Mouse (Mus musculus) liver, embryonic 12.5 days (tissue): Measurements from ENCODE around the gene Adam30. TPM values are rescaled to one million over a fixed set of nuclear protein-coding genes. Genes with fewer than 3 reads are reported as not detected.

ENCODE experiments used
- ATAC-seq: fragments of 200-750 bp; cut with Nextera tagmentation; 2 replicates; pipeline ENCODE4 v1.8.0; 2017; ENCODE audit warnings: moderate number of reproducible peaks, mild to moderate bottlenecking, moderate library complexity
- H3K27ac ChIP-seq: fragments of 300-500 bp; sonication (generic); 2 replicates; pipeline ENCODE4 v1.5.1; 2016; ENCODE audit warnings: mild to moderate bottlenecking
- H3K27me3 ChIP-seq: fragments of 300-500 bp; sonication (generic); replicated peaks from 2 replicates; pipeline ENCODE4 v1.6.1; 2016; ENCODE audit warnings: mild to moderate bottlenecking, moderate library complexity
- H3K36me3 ChIP-seq: fragments of 300-500 bp; sonication (generic); 2 replicates; pipeline ENCODE4 v1.6.1; 2016; ENCODE audit warnings: mild to moderate bottlenecking, moderate library complexity
- H3K4me1 ChIP-seq: fragments of 300-500 bp; sonication (generic); 2 replicates; pipeline ENCODE4 v1.6.1; 2016
- H3K4me2 ChIP-seq: fragments of 300-500 bp; sonication (generic); 2 replicates; pipeline ENCODE4 v1.6.1; 2016; ENCODE audit warnings: mild to moderate bottlenecking, moderate library complexity
- H3K4me3 ChIP-seq: fragments of 300-500 bp; sonication (generic); 2 replicates; pipeline ENCODE4 v1.5.1; 2016; ENCODE audit warnings: mild to moderate bottlenecking, moderate library complexity
- H3K9ac ChIP-seq: fragments of 300-500 bp; sonication (generic); 2 replicates; pipeline ENCODE4 v1.6.1; 2016; ENCODE audit warnings: mild to moderate bottlenecking, moderate library complexity
- H3K9me3 ChIP-seq: fragments of 300-500 bp; sonication (generic); replicated peaks from 2 replicates; pipeline ENCODE4 v1.6.1; 2016; ENCODE audit warnings: mild to moderate bottlenecking, moderate library complexity
- WGBS: fragments of 180-500 bp; shearing (Covaris S2); methylation state at CpG from one replicate; pipeline ENCODE4 v1.1.7; 2016; ENCODE audit not compliant: insufficient replicate concordance; 5-methylcytosine and 5-hydroxymethylcytosine counted together
- polyA plus RNA-seq: library from polyadenylated mRNA; unstranded; fragments of >200 nt; fragmentation: Nextera tagmentation; extraction: Ambion mirVana; gene quantifications from 2 replicates; pipeline ENCODE4 v1.2.1, GENCODE M21; 2016

The Adam30 gene
- polyA plus RNA-seq, 1 experiment from 2014 or later, result not detected

GRCm38 (mm10) chr3:98147706-98148105, 12.7 kb upstream of the Adam30 start:
- H3K9me3 ChIP-seq, result no peaks in the 10 kb centered on the region
- no peak overlapping the region for H3K27ac ChIP-seq
- H3K27me3 ChIP-seq, result no peaks in the 10 kb centered on the region
- no peaks in the 10 kb centered on the region for H3K4me1 ChIP-seq
- 84% methylated on average over 14 of the region's 14 CpGs for WGBS
- H3K36me3 ChIP-seq, result peaks cover 67% of the 10 kb centered on the region
- H3K4me2 ChIP-seq, result no peak overlapping the region
- H3K4me3 ChIP-seq, result no peak overlapping the region
- no peak overlapping the region for H3K9ac ChIP-seq
- no peak for ATAC-seq

- no peak overlapping the region for H3K9ac ChIP-seq
- H3K4me3 ChIP-seq, result no peak overlapping the region
- H3K36me3 ChIP-seq, result peaks cover 45% of the 10 kb centered on the region
- WGBS, result 82% methylated on average over 11 of the region's 11 CpGs
- H3K27ac ChIP-seq, result no peak overlapping the region
- no peaks in the 10 kb centered on the region for H3K9me3 ChIP-seq
- no peak for ATAC-seq
- H3K4me2 ChIP-seq, result no peak overlapping the region
- H3K27me3 ChIP-seq, result no peaks in the 10 kb centered on the region
- no peaks in the 10 kb centered on the region for H3K4me1 ChIP-seq
Measured at GRCm38 (mm10) chr3:98149881-98150280, 10.5 kb upstream of the Adam30 start.

GRCm38 (mm10) chr3:98151016-98151415, 9.4 kb upstream of the Adam30 start:
- Histone ChIP-seq H3K4me2 (no peak overlapping the region), H3K4me1 (no peaks in the 10 kb centered on the region), H3K27ac (no peak overlapping the region), H3K36me3 (peaks cover 33% of the 10 kb centered on the region), H3K9me3 (no peaks in the 10 kb centered on the region), H3K27me3 (no peaks in the 10 kb centered on the region), H3K4me3 (no peak overlapping the region), H3K9ac (no peak overlapping the region)
- WGBS, result 79% methylated on average over 10 of the region's 10 CpGs
- ATAC-seq, result no peak

GRCm38 (mm10) chr3:98153460-98153859, 7.0 kb upstream of the Adam30 start:
- H3K9me3 ChIP-seq, result no peaks in the 10 kb centered on the region
- H3K27me3 ChIP-seq, result no peaks in the 10 kb centered on the region
- no peak for ATAC-seq
- H3K4me1 ChIP-seq, result no peaks in the 10 kb centered on the region
- H3K27ac ChIP-seq, result no peak overlapping the region
- no peak overlapping the region for H3K4me2 ChIP-seq
- H3K4me3 ChIP-seq, result no peak overlapping the region
- H3K36me3 ChIP-seq, result peaks cover 9% of the 10 kb centered on the region
- no peak overlapping the region for H3K9ac ChIP-seq

- H3K27me3 ChIP-seq, result no peaks in the 10 kb centered on the region
- no peak overlapping the region for H3K4me2 ChIP-seq
- no peaks in the 10 kb centered on the region for H3K4me1 ChIP-seq
- H3K9ac ChIP-seq, result no peak overlapping the region
- ATAC-seq, result no peak
- H3K27ac ChIP-seq, result no peak overlapping the region
- H3K36me3 ChIP-seq, result no peaks in the 10 kb centered on the region
- WGBS, result 44% methylated on average over 4 of the region's 4 CpGs
- H3K4me3 ChIP-seq, result no peak overlapping the region
- H3K9me3 ChIP-seq, result no peaks in the 10 kb centered on the region
Measured at GRCm38 (mm10) chr3:98156158-98156557, 4.3 kb upstream of the Adam30 start.

GRCm38 (mm10) chr3:98157073-98157472, 3.4 kb upstream of the Adam30 start:
- Histone ChIP-seq H3K36me3 (no peaks in the 10 kb centered on the region), H3K9me3 (no peaks in the 10 kb centered on the region), H3K4me2 (no peak overlapping the region), H3K4me1 (no peaks in the 10 kb centered on the region), H3K4me3 (no peak overlapping the region), H3K27me3 (no peaks in the 10 kb centered on the region), H3K9ac (no peak overlapping the region), H3K27ac (no peak overlapping the region)
- no peak for ATAC-seq
- WGBS, result 39% methylated on average over 2 of the region's 2 CpGs

- Histone ChIP-seq H3K9ac (no peak overlapping the region), H3K4me1 (no peaks in the 10 kb centered on the region), H3K9me3 (no peaks in the 10 kb centered on the region), H3K4me3 (no peak overlapping the region), H3K4me2 (no peak overlapping the region), H3K36me3 (no peaks in the 10 kb centered on the region), H3K27me3 (no peaks in the 10 kb centered on the region), H3K27ac (no peak overlapping the region)
- no peak for ATAC-seq
- 23% methylated on average over 2 of the region's 2 CpGs for WGBS
Measured at GRCm38 (mm10) chr3:98157585-98157984, 2.8 kb upstream of the Adam30 start.

- WGBS, result 57% methylated on average over 4 of the region's 4 CpGs
- no peak overlapping the region for H3K4me3 ChIP-seq
- no peak overlapping the region for H3K9ac ChIP-seq
- H3K4me2 ChIP-seq, result no peak overlapping the region
- no peaks in the 10 kb centered on the region for H3K36me3 ChIP-seq
- no peaks in the 10 kb centered on the region for H3K4me1 ChIP-seq
- H3K27me3 ChIP-seq, result no peaks in the 10 kb centered on the region
- H3K27ac ChIP-seq, result no peak overlapping the region
- ATAC-seq, result no peak
- no peaks in the 10 kb centered on the region for H3K9me3 ChIP-seq
Measured at GRCm38 (mm10) chr3:98158646-98159045, 1.8 kb upstream of the Adam30 start.

GRCm38 (mm10) chr3:98159289-98159688, 1.1 kb upstream of the Adam30 start:
- Histone ChIP-seq H3K27me3 (no peaks in the 10 kb centered on the region), H3K9me3 (no peaks in the 10 kb centered on the region), H3K4me1 (no peaks in the 10 kb centered on the region), H3K36me3 (no peaks in the 10 kb centered on the region), H3K9ac (no peak overlapping the region), H3K27ac (no peak overlapping the region), H3K4me3 (no peak overlapping the region), H3K4me2 (no peak overlapping the region)
- 63% methylated on average over 4 of the region's 4 CpGs for WGBS
- no peak for ATAC-seq

GRCm38 (mm10) chr3:98178340-98178739, 17.9 kb downstream of the Adam30 start:
- Histone ChIP-seq H3K4me2 (no peak overlapping the region), H3K9me3 (no peaks in the 10 kb centered on the region), H3K27me3 (no peaks in the 10 kb centered on the region), H3K27ac (no peak overlapping the region), H3K9ac (no peak overlapping the region), H3K4me1 (no peaks in the 10 kb centered on the region), H3K36me3 (no peaks in the 10 kb centered on the region), H3K4me3 (no peak overlapping the region)
- no peak for ATAC-seq
- WGBS, result 68% methylated on average over 4 of the region's 4 CpGs

GRCm38 (mm10) chr3:98180805-98181204, 20.4 kb downstream of the Adam30 start:
- ATAC-seq, result 0 out of 2 replicates have a peak, but pooled peaks have one; percentile 32
- no peaks in the 10 kb centered on the region for H3K36me3 ChIP-seq
- no peak overlapping the region for H3K4me2 ChIP-seq
- H3K27ac ChIP-seq, result no peak overlapping the region
- no peaks in the 10 kb centered on the region for H3K4me1 ChIP-seq
- H3K4me3 ChIP-seq, result no peak overlapping the region
- WGBS, result 20% methylated on average over 7 of the region's 7 CpGs
- H3K27me3 ChIP-seq, result no peaks in the 10 kb centered on the region
- no peak overlapping the region for H3K9ac ChIP-seq
- H3K9me3 ChIP-seq, result no peaks in the 10 kb centered on the region

GRCm38 (mm10) chr3:98185163-98185714, 24.8 kb downstream of the Adam30 start:
- no peak overlapping the region for H3K4me3 ChIP-seq
- H3K9ac ChIP-seq, result no peak overlapping the region
- H3K27me3 ChIP-seq, result no peaks in the 10 kb centered on the region
- H3K27ac ChIP-seq, result no peak overlapping the region
- H3K4me2 ChIP-seq, result no peak overlapping the region
- no peaks in the 10 kb centered on the region for H3K36me3 ChIP-seq
- no peaks in the 10 kb centered on the region for H3K4me1 ChIP-seq
- WGBS, result 69% methylated on average over 10 of the region's 10 CpGs
- H3K9me3 ChIP-seq, result no peaks in the 10 kb centered on the region
- no peak for ATAC-seq

- no peak overlapping the region for H3K9ac ChIP-seq
- H3K4me1 ChIP-seq, result no peaks in the 10 kb centered on the region
- no peak overlapping the region for H3K4me3 ChIP-seq
- 69% methylated on average over 3 of the region's 3 CpGs for WGBS
- H3K27ac ChIP-seq, result no peak overlapping the region
- no peak for ATAC-seq
- H3K4me2 ChIP-seq, result no peak overlapping the region
- no peaks in the 10 kb centered on the region for H3K27me3 ChIP-seq
- no peaks in the 10 kb centered on the region for H3K36me3 ChIP-seq
- H3K9me3 ChIP-seq, result no peaks in the 10 kb centered on the region
Measured at GRCm38 (mm10) chr3:98187777-98188176, 27.3 kb downstream of the Adam30 start.
